Mouse (Mus musculus) liver, embryonic 15.5 days (tissue): ENCODE measurements around the gene Ube2g2. TPM values are rescaled to one million over a fixed set of nuclear protein-coding genes. Genes with fewer than 3 reads are reported as not detected.
"Not testable (repeated sequence)": the region's sequence is repeated elsewhere in the genome, so short reads cannot be mapped to it uniquely, and the experiment has no call there.

Experiments used
- ATAC-seq: fragments of 200-750 bp; cut with Nextera tagmentation; 2 replicates; pipeline ENCODE4 v1.8.0; 2017; ENCODE audit warnings: moderate number of reproducible peaks, mild to moderate bottlenecking, moderate library complexity; ENCODE audit not compliant: insufficient read depth
- H3K27ac ChIP-seq: fragments of 300-500 bp; sonication (generic); replicated peaks from 2 replicates; pipeline ENCODE4 v1.5.1; 2015; ENCODE audit warnings: mild to moderate bottlenecking, inconsistent platforms
- H3K27me3 ChIP-seq: fragments of 300-500 bp; sonication (generic); 2 replicates; pipeline ENCODE4 v1.6.1; 2015; ENCODE audit warnings: mild to moderate bottlenecking, inconsistent platforms
- H3K36me3 ChIP-seq: fragments of 300-500 bp; sonication (generic); replicated peaks from 2 replicates; pipeline ENCODE4 v1.6.1; 2015; ENCODE audit warnings: moderate library complexity, mild to moderate bottlenecking, inconsistent platforms
- H3K4me1 ChIP-seq: fragments of 300-500 bp; sonication (generic); replicated peaks from 2 replicates; pipeline ENCODE4 v1.6.1; 2015; ENCODE audit warnings: inconsistent platforms
- H3K4me2 ChIP-seq: fragments of 300-500 bp; sonication (generic); 2 replicates; pipeline ENCODE4 v1.6.1; 2015; ENCODE audit warnings: moderate library complexity, mild to moderate bottlenecking, inconsistent platforms
- H3K4me3 ChIP-seq: fragments of 300-500 bp; sonication (generic); replicated peaks from 2 replicates; pipeline ENCODE4 v1.5.1; 2015; ENCODE audit warnings: mild to moderate bottlenecking, inconsistent platforms
- H3K9ac ChIP-seq: fragments of 300-500 bp; sonication (generic); 2 replicates; pipeline ENCODE4 v1.6.1; 2015; ENCODE audit warnings: moderate library complexity, mild to moderate bottlenecking, inconsistent platforms
- H3K9me3 ChIP-seq: fragments of 300-500 bp; sonication (generic); replicated peaks from 2 replicates; pipeline ENCODE4 v1.6.1; 2016; ENCODE audit warnings: inconsistent platforms
- WGBS: fragments of 180-500 bp; shearing (Covaris S2); methylation state at CpG from one replicate; pipeline ENCODE4 v1.1.7; 2015; ENCODE audit warnings: mixed read lengths; ENCODE audit not compliant: insufficient replicate concordance; 5-methylcytosine and 5-hydroxymethylcytosine counted together
- microRNA counts: library from miRNA; unstranded; fragments of <30 nt; microRNA quantifications from one replicate; lab custom pipeline; 2016
- microRNA-seq: library from miRNA; unstranded; fragments of <30 nt; microRNA quantifications from one replicate; pipeline ENCODE4, GENCODE M21; 2016
- polyA plus RNA-seq: library from polyadenylated mRNA; unstranded; fragments of >200 nt; fragmentation: Nextera tagmentation; extraction: Ambion mirVana; gene quantifications from 2 replicates; pipeline ENCODE4 v1.2.1, GENCODE M21; 2015

Gene Ube2g2
- polyA plus RNA-seq, 1 experiment from 2014 or later = 47.0 TPM

DNA sequence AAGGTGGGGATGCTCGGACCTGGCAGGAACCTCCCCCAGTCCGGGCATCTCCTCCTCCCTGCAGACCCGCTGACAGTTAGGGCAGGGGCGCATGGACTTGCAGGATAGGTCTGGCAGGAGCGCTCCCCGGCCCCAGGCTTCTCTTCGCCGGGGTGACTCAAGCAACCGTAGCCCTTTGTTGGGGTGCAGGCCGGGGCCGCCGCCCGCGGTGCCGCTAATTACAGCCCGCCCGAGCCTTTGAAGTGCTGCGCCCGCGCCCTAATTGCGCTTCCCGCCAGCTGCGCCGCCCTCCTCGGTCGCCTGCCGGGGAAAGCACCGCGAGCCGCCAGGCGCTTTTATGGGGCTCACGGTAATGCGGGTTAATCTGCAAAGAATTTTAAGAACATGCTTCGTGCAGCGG, 55.5 kb downstream of the Ube2g2 start:
- no peak overlapping the region for H3K4me2 ChIP-seq
- H3K4me3 ChIP-seq = no peak overlapping the region
- no peaks in the 10 kb centered on the region for H3K4me1 ChIP-seq
- H3K9ac ChIP-seq = no peak overlapping the region
- no peaks in the 10 kb centered on the region for H3K36me3 ChIP-seq
- H3K27ac ChIP-seq = no peak overlapping the region
- ATAC-seq = no peak
- H3K9me3 ChIP-seq = no peaks in the 10 kb centered on the region
- H3K27me3 ChIP-seq = peaks cover 71% of the 10 kb centered on the region
- WGBS = 1% methylated on average over 35 of the region's 35 CpGs

DNA sequence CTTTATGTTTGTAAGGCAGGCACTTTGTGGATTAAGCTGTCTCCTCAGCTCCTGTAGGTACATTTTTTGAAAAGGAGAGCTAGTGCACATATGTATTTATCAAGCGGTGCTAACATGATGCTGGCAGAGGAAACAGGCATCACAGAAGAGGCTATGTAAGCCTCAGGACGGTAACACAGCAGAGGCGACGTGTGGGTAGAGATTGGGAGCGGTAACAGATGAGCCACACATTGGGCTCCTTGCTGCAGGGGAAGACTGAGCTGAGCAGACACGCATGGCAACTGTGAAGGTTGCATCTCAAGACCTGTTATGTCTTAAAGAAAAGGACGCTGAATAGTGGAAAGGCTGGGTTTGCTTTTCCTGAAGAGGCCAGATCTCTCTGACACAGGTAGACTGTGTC, 60.9 kb downstream of the Ube2g2 start:
- Histone ChIP-seq H3K27me3 (peaks cover 90% of the 10 kb centered on the region), H3K4me3 (no peak overlapping the region), H3K27ac (no peak overlapping the region), H3K4me1 (no peaks in the 10 kb centered on the region), H3K36me3 (no peaks in the 10 kb centered on the region), H3K9me3 (no peaks in the 10 kb centered on the region), H3K9ac (no peak overlapping the region), H3K4me2 (no peak overlapping the region)
- 52% methylated on average over 7 of the region's 7 CpGs for WGBS
- ATAC-seq = no peak

DNA sequence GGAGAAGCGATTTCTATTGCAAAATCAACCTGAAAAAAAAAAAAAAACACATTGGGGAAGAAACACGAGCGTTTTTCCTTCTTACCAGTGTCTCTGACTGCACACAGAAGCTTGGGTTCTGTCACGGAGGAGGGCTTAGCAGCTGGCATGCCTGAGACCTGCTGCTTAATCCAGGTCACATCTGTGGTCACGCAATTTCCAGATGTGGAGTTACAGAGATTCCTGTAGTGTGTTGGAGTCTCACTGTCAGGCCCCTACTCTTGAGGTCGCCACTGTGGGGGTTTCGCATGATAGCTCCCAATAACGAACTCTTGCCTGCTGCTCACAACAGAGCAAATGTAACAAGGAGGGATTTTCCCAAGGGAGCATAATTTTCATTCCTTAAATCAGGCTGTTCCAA, 62.1 kb downstream of the Ube2g2 start:
- ATAC-seq = no peak
- Histone ChIP-seq H3K4me1 (no peaks in the 10 kb centered on the region), H3K9ac (no peak overlapping the region), H3K4me3 (no peak overlapping the region), H3K27me3 (peaks cover 90% of the 10 kb centered on the region), H3K9me3 (no peaks in the 10 kb centered on the region), H3K36me3 (no peaks in the 10 kb centered on the region), H3K4me2 (no peak overlapping the region), H3K27ac (no peak overlapping the region)
- WGBS = 31% methylated on average over 8 of the region's 8 CpGs

DNA sequence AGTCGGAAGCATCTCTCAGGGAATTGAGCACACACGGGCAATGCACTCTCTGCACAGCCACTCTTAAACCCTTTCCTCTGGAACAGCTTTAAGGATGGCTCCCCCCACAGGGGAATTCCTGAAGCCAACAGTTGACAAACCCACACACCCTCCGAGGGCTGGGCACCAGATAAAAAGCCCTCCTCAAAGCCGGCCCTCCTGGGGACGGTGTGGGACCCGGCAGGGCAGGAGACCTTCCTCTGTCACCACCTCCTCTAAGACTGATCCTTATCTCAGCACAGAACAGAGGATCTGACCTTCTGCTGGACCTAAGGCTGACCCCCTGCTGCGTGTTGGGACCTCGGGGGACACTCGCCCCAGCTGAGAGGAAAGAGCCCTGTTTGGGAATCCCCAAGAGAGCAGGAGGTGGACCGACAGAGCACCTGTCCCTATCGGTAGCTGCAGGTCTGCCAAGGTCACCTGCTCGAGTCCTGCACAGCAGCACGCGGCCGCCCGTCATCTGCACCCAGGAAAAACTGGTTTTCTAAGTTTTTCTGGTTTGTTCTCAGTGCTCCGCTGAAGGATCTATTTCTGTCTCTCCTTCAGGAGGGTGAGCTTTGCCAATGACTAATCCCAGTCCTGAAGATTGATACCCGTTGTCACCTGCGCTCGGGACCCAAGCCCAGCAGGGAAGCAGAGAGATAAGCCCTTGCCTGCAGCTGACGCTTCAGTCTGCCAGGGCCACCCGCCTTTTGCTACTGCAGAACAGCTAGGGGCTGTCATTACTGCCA, 64.0 kb downstream of the Ube2g2 start, which contains the start of gene Tspear:
Gene Tspear (plus strand): TSS at position 675 of the 770 bp plus-strand sequence.
- Histone ChIP-seq H3K4me3 (no peak within 1 kb of the TSS), H3K4me2 (no peak within 1 kb of the TSS)

DNA sequence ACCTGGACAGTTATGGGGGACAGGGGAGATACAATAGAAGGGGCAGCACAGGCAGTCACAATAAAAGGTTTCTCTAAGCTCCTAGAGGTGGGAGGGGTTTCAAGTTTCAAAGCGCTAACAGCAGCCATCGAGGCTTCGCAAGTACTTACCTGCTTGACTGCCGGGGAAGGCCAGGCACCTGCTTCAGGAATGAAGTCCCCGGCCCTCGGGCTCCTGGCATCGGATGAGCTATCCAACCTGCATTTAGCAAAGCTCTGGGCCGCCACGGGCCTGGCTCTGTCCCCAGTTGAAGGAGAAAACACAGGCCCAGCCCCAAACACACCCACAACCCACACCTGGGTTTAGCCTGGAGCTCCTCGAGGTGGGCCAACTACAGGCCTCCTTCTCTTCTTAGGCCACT, 64.9 kb downstream of the Ube2g2 start:
- H3K4me2 ChIP-seq = no peak overlapping the region
- no peaks in the 10 kb centered on the region for H3K9me3 ChIP-seq
- no peak for ATAC-seq
- WGBS = 23% methylated on average over 10 of the region's 10 CpGs
- no peak overlapping the region for H3K4me3 ChIP-seq
- no peak overlapping the region for H3K9ac ChIP-seq
- no peaks in the 10 kb centered on the region for H3K4me1 ChIP-seq
- no peak overlapping the region for H3K27ac ChIP-seq
- no peaks in the 10 kb centered on the region for H3K36me3 ChIP-seq
- peaks cover 74% of the 10 kb centered on the region for H3K27me3 ChIP-seq

More for the DNA sequence above, 64.0 kb downstream of the Ube2g2 start, which contains the start of gene Tspear:
- H3K36me3 ChIP-seq = no peaks in the 10 kb centered on the region
- no peak within 1 kb of the TSS for H3K9ac ChIP-seq
- H3K4me1 ChIP-seq = no peaks in the 10 kb centered on the region
- no peak within 1 kb of the TSS for H3K27ac ChIP-seq
- H3K9me3 ChIP-seq = no peaks in the 10 kb centered on the region
- H3K27me3 ChIP-seq = peaks cover 74% of the 10 kb centered on the region
- WGBS = 5% methylated on average over 22 of the region's 22 CpGs
- ATAC-seq = no peak

DNA sequence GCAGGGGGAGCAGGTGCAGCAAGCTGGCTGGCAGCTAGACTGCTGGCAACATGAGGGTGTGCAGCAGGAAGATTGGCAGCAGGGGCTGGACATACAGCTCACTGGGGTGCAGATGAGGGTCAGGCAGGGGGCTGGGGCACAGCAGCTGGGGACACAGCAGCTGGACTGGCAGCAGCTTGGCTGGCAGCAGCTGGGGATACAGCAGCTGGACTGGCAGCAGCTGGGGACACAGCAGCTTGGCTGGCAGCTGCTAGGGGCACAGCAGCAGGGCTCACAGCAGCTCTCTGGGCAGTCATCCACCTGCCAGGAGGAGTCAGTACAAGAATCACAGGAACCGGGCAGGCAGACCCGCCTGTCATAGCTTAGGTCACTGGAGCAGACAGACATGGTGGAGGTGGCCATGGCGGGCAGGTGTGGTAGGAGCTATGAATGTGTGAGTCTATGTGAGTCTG, 68.3 kb downstream of the Ube2g2 start, which contains the start of gene Gm19402:
Gene Gm19402 (minus strand): TSS at position 402 of the 452 bp plus-strand sequence.
- not testable (repeated sequence) for H3K9me3 ChIP-seq, H3K4me3 ChIP-seq, H3K27ac ChIP-seq, H3K36me3 ChIP-seq, H3K4me1 ChIP-seq, H3K4me2 ChIP-seq, H3K9ac ChIP-seq, ATAC-seq
- H3K27me3 ChIP-seq = peaks cover 43% of the 10 kb centered on the region
- WGBS = 47% methylated on average over 3 of the region's 3 CpGs

MicroRNAs encoded within 50 kb of the gene (microRNA counts, 519-probe panel; counts per million panel counts)
- microRNA mmu-miR-1930 (lab: Ali Mortazavi, UCI) = not detected

Small RNA genes lying within 50 kb of the gene (microRNA-seq; reads per million reads assigned to microRNA genes)
- gene Mir1930 = 12.9 reads per million, percentile 30 among the genes with 10 or more reads in this experiment

Other genes with a start within 250 kb of the Ube2g2 start
- 1.2 and 1.6 TPM in 2 replicates for gene Adarb1, start 204.0 kb upstream of the Ube2g2 start, polyA plus RNA-seq
- 14.9 and 16.0 TPM in 2 replicates for gene Fam207a, start 106.5 kb upstream of the Ube2g2 start, polyA plus RNA-seq
- 17.1 and 18.5 TPM in 2 replicates for gene Itgb2, start 92.0 kb upstream of the Ube2g2 start, polyA plus RNA-seq
- 79.6 and 89.2 TPM in 2 replicates for gene Pttg1ip, start 40.6 kb upstream of the Ube2g2 start, polyA plus RNA-seq
- gene Sumo3, start 16.2 kb upstream of the Ube2g2 start, polyA plus RNA-seq = 91.2 and 93.4 TPM in 2 replicates
- gene Gm49325, start 16.1 kb upstream of the Ube2g2 start, polyA plus RNA-seq = 0.82 TPM in 1 of 2 replicates, not detected in the other
- gene Tspear, start 64.3 kb downstream of the Ube2g2 start, polyA plus RNA-seq = 0.06 TPM in 1 of 2 replicates, not detected in the other
- not detected in 2 replicates for gene Gm19402, start 68.5 kb downstream of the Ube2g2 start, polyA plus RNA-seq
- gene Gm9508, start 75.0 kb downstream of the Ube2g2 start, polyA plus RNA-seq = not detected in 2 replicates
- gene Gm10272, start 84.4 kb downstream of the Ube2g2 start, polyA plus RNA-seq = not detected in 2 replicates
- gene Gm10024, start 89.2 kb downstream of the Ube2g2 start, polyA plus RNA-seq = not detected in 2 replicates
- gene Gm10142, start 93.5 kb downstream of the Ube2g2 start, polyA plus RNA-seq = not detected in 2 replicates
- not detected in 2 replicates for gene Krtap12-1, start 98.3 kb downstream of the Ube2g2 start, polyA plus RNA-seq
- not detected in 2 replicates for gene Gm10100, start 104.2 kb downstream of the Ube2g2 start, polyA plus RNA-seq
- not detected in 2 replicates for gene Gm18596, start 120.4 kb downstream of the Ube2g2 start, polyA plus RNA-seq
- gene Gm9736, start 129.1 kb downstream of the Ube2g2 start, polyA plus RNA-seq = not detected in 2 replicates
- not detected in 2 replicates for gene Gm3233, start 137.4 kb downstream of the Ube2g2 start, polyA plus RNA-seq
- gene Gm3238, start 149.1 kb downstream of the Ube2g2 start, polyA plus RNA-seq = not detected in 2 replicates
- gene Gm7138, start 154.7 kb downstream of the Ube2g2 start, polyA plus RNA-seq = not detected in 2 replicates
- gene Gm3250, start 160.3 kb downstream of the Ube2g2 start, polyA plus RNA-seq = not detected in 2 replicates
- not detected in 2 replicates for gene Gm7137, start 165.9 kb downstream of the Ube2g2 start, polyA plus RNA-seq
- gene Gm9639, start 172.8 kb downstream of the Ube2g2 start, polyA plus RNA-seq = not detected in 2 replicates
- gene Gm19668, start 176.9 kb downstream of the Ube2g2 start, polyA plus RNA-seq = not detected in 2 replicates
- not detected in 2 replicates for gene Gm9507, start 189.6 kb downstream of the Ube2g2 start, polyA plus RNA-seq
- not detected in 2 replicates for gene Gm2696, start 192.4 kb downstream of the Ube2g2 start, polyA plus RNA-seq
- not detected in 2 replicates for gene Krtap10-4, start 204.8 kb downstream of the Ube2g2 start, polyA plus RNA-seq
- not detected in 2 replicates for gene Krtap10-10, start 213.7 kb downstream of the Ube2g2 start, polyA plus RNA-seq
- not detected in 2 replicates for gene Gm36176, start 224.5 kb downstream of the Ube2g2 start, polyA plus RNA-seq
- gene Gm10318, start 230.6 kb downstream of the Ube2g2 start, polyA plus RNA-seq = not detected in 2 replicates
- gene Gm3285, start 239.7 kb downstream of the Ube2g2 start, polyA plus RNA-seq = not detected in 2 replicates